Mouse (Mus musculus): ENCODE measurements around the gene Gm3435. TPM values are rescaled to one million over a fixed set of nuclear protein-coding genes. Genes with fewer than 3 reads are reported as not detected.

Gm3435 gene
- polyA plus RNA-seq, 1 experiment from 2014 or later = 11.8 TPM

Other genes starting within 250 kb of the Gm3435 start
- gene Wdr27, start 67.0 kb upstream of the Gm3435 start, polyA plus RNA-seq (2016; fragmentation: Nextera tagmentation; extraction: Ambion mirVana) = 6.9 and 7.6 TPM in 2 replicates
- 33.9 and 37.2 TPM in 2 replicates for gene 1600012H06Rik, start 67.0 kb upstream of the Gm3435 start, polyA plus RNA-seq (2016; fragmentation: Nextera tagmentation; extraction: Ambion mirVana)
- gene Phf10, start 48.9 kb upstream of the Gm3435 start, polyA plus RNA-seq (2016; fragmentation: Nextera tagmentation; extraction: Ambion mirVana) = 18.7 and 20.2 TPM in 2 replicates
- gene 9030025P20Rik, start 31.7 kb upstream of the Gm3435 start, polyA plus RNA-seq (2016; fragmentation: Nextera tagmentation; extraction: Ambion mirVana) = 10.6 and 14.2 TPM in 2 replicates
- gene Gm3417, start 31.4 kb upstream of the Gm3435 start, polyA plus RNA-seq (2016; fragmentation: Nextera tagmentation; extraction: Ambion mirVana) = 1.2 and 1.7 TPM in 2 replicates
- 99.1 and 107 TPM in 2 replicates for gene Ermard, start 31.0 kb downstream of the Gm3435 start, polyA plus RNA-seq (2016; fragmentation: Nextera tagmentation; extraction: Ambion mirVana)
- gene Tcte3, start 31.3 kb downstream of the Gm3435 start, polyA plus RNA-seq (2016; fragmentation: Nextera tagmentation; extraction: Ambion mirVana) = not detected in 2 replicates
- gene Gm3448, start 31.4 kb downstream of the Gm3435 start, polyA plus RNA-seq (2016; fragmentation: Nextera tagmentation; extraction: Ambion mirVana) = 3.9 and 4.0 TPM in 2 replicates

Data from neural tube, embryonic 12.5 days (tissue).